Comparison of ENCODE assay signal across 8 mouse cellular contexts in genomic region chr8:127063551-127064360, GRCm38 (mm10). TPM values are rescaled to one million over a fixed set of nuclear protein-coding genes. Genes with fewer than 3 reads are reported as not detected.
DNase-seq lines count a peak whose midpoint lies in the region; ATAC-seq and TF ChIP-seq lines count a peak whose summit lies in the region.

Gene Pard3, plus strand, starts transcription at chr8:127063893.

- H3K9me3 ChIP-seq in forebrain, embryonic 12.5 days: no peaks in the 10 kb centered on the region
- no peaks in the 10 kb centered on the region for H3K9me3 ChIP-seq in heart, embryonic 14.5 days (ENCODE audit: control insufficient read depth, low read length)
- H3K9me3 ChIP-seq in liver, embryonic 13.5 days (replicated peaks): no peaks in the 10 kb centered on the region
- no peaks in the 10 kb centered on the region for H3K9me3 ChIP-seq in neural tube, embryonic 14.5 days (ENCODE audit: control insufficient read depth, low read length)

- H3K4me2 ChIP-seq in forebrain, embryonic 12.5 days: peak within 1 kb of the TSS; percentile 65
- H3K4me2 ChIP-seq in heart, embryonic 14.5 days (ENCODE audit: low read length): peak within 1 kb of the TSS; percentile 76
- peak within 1 kb of the TSS; percentile 55 for H3K4me2 ChIP-seq in liver, embryonic 13.5 days
- peak within 1 kb of the TSS; percentile 76 for H3K4me2 ChIP-seq in neural tube, embryonic 14.5 days (ENCODE audit: low read depth, low read length)

- WGBS in forebrain, embryonic 12.5 days: under 1% methylated on average over 86 of the region's 98 CpGs
- WGBS in heart, embryonic 14.5 days: 0% methylated on average over 57 of the region's 98 CpGs
- under 1% methylated on average over 67 of the region's 98 CpGs for WGBS in liver, embryonic 13.5 days (ENCODE audit: insufficient replicate concordance)
- WGBS in neural tube, embryonic 14.5 days: under 1% methylated on average over 59 of the region's 98 CpGs

- H3K4me1 ChIP-seq in forebrain, embryonic 12.5 days: peaks cover 40% of the 10 kb centered on the region
- H3K4me1 ChIP-seq in heart, embryonic 14.5 days (ENCODE audit: control insufficient read depth in 2 of 2, insufficient read depth in 2 of 2, low read length in 2 of 2): peaks cover 6 to 31% of the 10 kb centered on the region in 2 experiments; a peak in 3 of 4 replicates
- peaks cover 17% of the 10 kb centered on the region; the same call in 1 of the 2 replicates for H3K4me1 ChIP-seq in liver, embryonic 13.5 days (replicated peaks)
- peaks cover 10% of the 10 kb centered on the region; the same call in 1 of the 2 replicates for H3K4me1 ChIP-seq in neural tube, embryonic 14.5 days (ENCODE audit: control insufficient read depth, insufficient read depth, low read length)

- no peaks in the 10 kb centered on the region for H3K27me3 ChIP-seq in C2C12 (ENCODE audit: control insufficient read depth, insufficient read depth, insufficient read length)
- H3K27me3 ChIP-seq in forebrain, embryonic 12.5 days: no peaks in the 10 kb centered on the region
- no peaks in the 10 kb centered on the region for H3K27me3 ChIP-seq in heart, embryonic 14.5 days (ENCODE audit: control insufficient read depth, insufficient read depth, low read length)
- peaks cover 68% of the 10 kb centered on the region for H3K27me3 ChIP-seq in liver, embryonic 13.5 days
- no peaks in the 10 kb centered on the region; the same call in 1 of the 2 replicates for H3K27me3 ChIP-seq in neural tube, embryonic 14.5 days (ENCODE audit: control insufficient read depth, insufficient read depth, low read length)

- DNase-seq in brain, adult 2 months (ENCODE audit: low read depth, low spot score): peak; percentile 89
- DNase-seq in kidney, postnatal 25 days: peak; percentile 74 to 92
- DNase-seq in liver, embryonic 13.5 days: no peak
- DNase-seq in urinary bladder, adult 2 months (ENCODE audit: low spot score): peak; percentile 84

- peak within 1 kb of the TSS; percentile 68 for H3K4me3 ChIP-seq in C2C12 (ENCODE audit: insufficient read depth, poor library complexity, severe bottlenecking)
- H3K4me3 ChIP-seq in forebrain, embryonic 12.5 days (replicated peaks): peak within 1 kb of the TSS; percentile 89
- peak within 1 kb of the TSS; percentile 66 to 81 for H3K4me3 ChIP-seq in heart, embryonic 14.5 days (ENCODE audit: control insufficient read depth in 1 of 2, insufficient read depth in 1 of 2, low read depth in 1 of 2, low read length in 2 of 2)
- peak within 1 kb of the TSS; percentile 63 for H3K4me3 ChIP-seq in liver, embryonic 13.5 days (replicated peaks)
- H3K4me3 ChIP-seq in neural tube, embryonic 14.5 days (ENCODE audit: low read depth, low read length): peak within 1 kb of the TSS; percentile 85

- peaks cover 47% of the 10 kb centered on the region for H3K79me2 ChIP-seq in C2C12 (ENCODE audit: control insufficient read depth, insufficient read depth)

- peak within 1 kb of the TSS; percentile 97 for H3K9ac ChIP-seq in forebrain, embryonic 12.5 days
- H3K9ac ChIP-seq in heart, embryonic 14.5 days (ENCODE audit: low read length): peak within 1 kb of the TSS; percentile 83
- H3K9ac ChIP-seq in liver, embryonic 13.5 days: peak within 1 kb of the TSS; percentile 72
- peak within 1 kb of the TSS; percentile 87 for H3K9ac ChIP-seq in neural tube, embryonic 14.5 days (replicated peaks; ENCODE audit: low read depth, low read length)

- peak within 1 kb of the TSS; percentile 98 for H3K27ac ChIP-seq in forebrain, embryonic 12.5 days
- peak within 1 kb of the TSS; percentile 92 to 98 for H3K27ac ChIP-seq in heart, embryonic 14.5 days (replicated peaks in 1 of 2; ENCODE audit: control insufficient read depth in 1 of 2, insufficient read depth in 1 of 2, low read depth in 2 of 2, low read length in 2 of 2)
- peak within 1 kb of the TSS; percentile 68 for H3K27ac ChIP-seq in liver, embryonic 13.5 days
- H3K27ac ChIP-seq in neural tube, embryonic 14.5 days (ENCODE audit: low read depth, low read length): peak within 1 kb of the TSS; percentile 91

- H3K36me3 ChIP-seq in C2C12 (ENCODE audit: control insufficient read depth, insufficient read depth): no peaks in the 10 kb centered on the region
- no peaks in the 10 kb centered on the region for H3K36me3 ChIP-seq in forebrain, embryonic 12.5 days (replicated peaks)
- H3K36me3 ChIP-seq in heart, embryonic 14.5 days (ENCODE audit: control insufficient read depth, insufficient read depth, low read length): no peaks in the 10 kb centered on the region
- H3K36me3 ChIP-seq in liver, embryonic 13.5 days: no peaks in the 10 kb centered on the region
- H3K36me3 ChIP-seq in neural tube, embryonic 14.5 days (ENCODE audit: control insufficient read depth, insufficient read depth, low read length): no peaks in the 10 kb centered on the region

- peak; percentile 95 for TF ChIP-seq CTCF in C2C12 (IDR thresholded peaks at IDR 0.05; ENCODE audit: control insufficient read depth, insufficient read depth, insufficient read length)

- peak; percentile 94 for ATAC-seq in forebrain, embryonic 12.5 days (ENCODE audit: low FRiP score)
- peak; percentile 89 for ATAC-seq in heart, embryonic 14.5 days (ENCODE audit: insufficient number of reproducible peaks, insufficient read depth, low FRiP score, low read depth)
- peak; percentile 73 for ATAC-seq in liver, embryonic 13.5 days (ENCODE audit: low read depth)
- ATAC-seq in neural tube, embryonic 14.5 days (ENCODE audit: low read depth): peak; percentile 94

- H3ac ChIP-seq in C2C12 (ENCODE audit: control insufficient read depth, insufficient read length, low read depth): peak within 1 kb of the TSS; percentile 94

- H3K79me3 ChIP-seq in C2C12 (ENCODE audit: low read depth): peaks cover 37% of the 10 kb centered on the region

TF ChIP-seq in C2C12, 6 proteins besides CTCF, POLR2A, EP300 and RAD21:
- peak; percentile 11 for TF ChIP-seq MAX (IDR thresholded peaks at IDR 0.05)
- no peak for TF ChIP-seq FOSL1 (IDR thresholded peaks at IDR 0.05; ENCODE audit: insufficient read depth, low read length, poor library complexity, severe bottlenecking)

RNA-seq across cellular contexts. Expression of gene Pard3, which starts in this region (rescaled TPM):
- polyA plus RNA-seq in C2C12 (2012; fragmentation: generic; extraction: Trizol): 8.4 TPM
- polyA plus RNA-seq in forebrain, embryonic 12.5 days (2016; fragmentation: Nextera tagmentation; extraction: Ambion mirVana): 37.0 and 37.8 TPM in 2 replicates
- 21.2 and 23.4 TPM in 2 replicates for polyA plus RNA-seq in heart, embryonic 14.5 days (2014; fragmentation: Nextera tagmentation; extraction: Ambion mirVana)
- polyA plus RNA-seq in liver, embryonic 13.5 days (2015; fragmentation: Nextera tagmentation; extraction: Ambion mirVana): 5.4 and 5.6 TPM in 2 replicates
- 22.7 and 26.1 TPM in 2 replicates for polyA plus RNA-seq in neural tube, embryonic 14.5 days (2014; fragmentation: Nextera tagmentation; extraction: Ambion mirVana)
- polyA plus RNA-seq in urinary bladder, adult 2 months (2012; rRNA removed): 32.0 and 37.9 TPM in 2 replicates
